Mouse (Mus musculus): ENCODE measurements around the gene Pard3b. TPM values are rescaled to one million over a fixed set of nuclear protein-coding genes. Genes with fewer than 3 reads are reported as not detected.

Gene Pard3b
- total RNA-seq, 2 experiments from 2014 or later: 0.38 TPM; not detected in 1

DNA sequence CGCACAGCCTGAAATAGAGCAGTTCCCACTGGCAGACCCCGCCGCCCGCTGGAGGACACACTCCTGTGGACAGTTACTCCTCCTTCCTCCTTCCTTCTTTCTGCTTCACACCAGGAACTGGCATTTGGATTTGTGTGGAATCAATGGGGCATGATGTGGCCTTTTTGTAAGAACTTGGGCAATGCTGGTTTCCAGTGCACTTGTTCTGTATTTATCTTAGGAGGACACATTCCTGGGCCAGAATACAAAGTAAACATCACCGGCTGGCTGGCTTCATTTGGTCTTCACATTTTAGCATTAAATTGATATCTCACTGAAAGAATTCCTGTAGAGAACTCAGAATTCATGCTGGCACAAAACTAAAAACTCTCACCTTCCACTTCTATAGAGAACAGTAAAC lies 695.6 kb downstream of the Pard3b start:
- ATAC-seq (replicated peaks; ENCODE audit: low FRiP score, poor library complexity, severe bottlenecking): no peak

DNA sequence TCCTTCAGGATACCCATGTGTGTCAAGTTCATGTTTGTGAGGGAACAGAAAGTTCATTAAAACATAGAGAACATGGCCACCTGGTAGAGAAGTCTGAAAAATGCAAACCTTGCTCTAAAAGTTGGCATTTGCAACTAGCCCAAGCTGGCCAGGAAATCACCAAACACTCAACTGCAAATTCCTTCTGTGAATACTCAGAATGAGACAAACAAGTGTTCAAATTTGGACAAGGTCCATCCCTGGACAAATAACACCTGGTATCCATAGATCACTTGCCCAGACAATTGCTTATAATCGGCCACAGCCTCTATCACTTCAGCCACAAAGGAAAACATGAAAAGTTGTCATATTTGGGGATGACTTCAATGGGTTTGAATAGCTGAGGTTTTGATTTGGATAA lies 701.6 kb downstream of the Pard3b start:
- no peak for ATAC-seq (replicated peaks; ENCODE audit: low FRiP score, poor library complexity, severe bottlenecking)

DNA sequence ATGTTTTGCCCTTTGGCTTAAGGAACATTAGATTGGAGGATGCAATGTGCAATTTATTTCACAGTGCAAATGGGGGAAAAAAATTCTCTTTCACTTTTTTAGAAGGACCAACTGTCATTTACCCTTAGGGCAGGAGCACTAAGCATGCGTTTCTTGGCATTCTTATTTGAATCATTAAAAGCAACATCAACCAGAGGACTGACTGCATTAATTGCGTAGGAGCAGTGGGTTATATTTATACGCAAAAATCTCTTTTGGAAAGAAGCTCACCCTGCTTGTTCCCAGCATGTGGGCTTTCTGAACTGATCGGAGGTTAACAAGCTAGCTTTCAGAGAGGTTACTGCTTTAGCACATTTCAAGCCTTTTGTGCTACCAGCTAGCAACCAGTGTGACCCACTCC lies 705.7 kb downstream of the Pard3b start:
- ATAC-seq (replicated peaks; ENCODE audit: low FRiP score, poor library complexity, severe bottlenecking): no peak

DNA sequence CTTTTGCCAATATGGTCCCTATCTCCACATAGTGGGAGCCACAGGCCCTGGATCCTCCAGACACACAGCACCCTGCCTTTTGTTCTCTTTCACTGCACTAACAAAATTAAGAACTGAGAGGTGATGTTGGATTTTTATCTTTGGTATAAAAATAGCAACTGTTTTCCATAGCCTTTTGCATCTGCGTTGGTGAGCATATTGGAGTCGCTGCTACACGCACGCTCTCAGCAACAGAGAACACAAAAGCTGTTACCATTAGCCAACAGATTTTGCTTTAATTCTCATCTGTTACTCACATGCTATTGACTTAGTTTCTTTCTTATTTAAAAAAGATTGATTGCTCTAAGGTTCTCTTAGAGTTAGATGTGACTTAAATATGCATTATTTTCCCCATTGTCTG lies 709.7 kb downstream of the Pard3b start:
- no peak for ATAC-seq (replicated peaks; ENCODE audit: low FRiP score, poor library complexity, severe bottlenecking)

DNA sequence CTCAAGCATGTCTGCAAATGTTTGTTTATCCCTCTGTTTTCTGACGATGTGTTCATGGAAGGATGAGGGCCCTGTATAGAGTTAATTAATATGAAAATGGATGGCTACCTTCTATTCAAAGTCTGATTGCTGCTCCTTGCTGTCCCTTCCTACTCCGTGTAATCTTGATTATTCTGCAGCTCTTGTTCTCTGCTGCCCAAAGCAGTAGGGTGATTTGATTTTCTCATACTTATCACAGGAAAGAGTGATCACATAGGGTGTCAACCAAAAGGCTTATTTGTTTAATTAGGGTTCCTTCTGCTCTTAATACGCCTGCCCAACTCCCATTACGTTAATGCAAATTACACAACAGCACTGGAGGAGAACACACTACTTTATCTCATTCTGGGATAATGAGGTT lies 716.9 kb downstream of the Pard3b start:
- no peak for ATAC-seq (replicated peaks; ENCODE audit: low FRiP score, poor library complexity, severe bottlenecking)

DNA sequence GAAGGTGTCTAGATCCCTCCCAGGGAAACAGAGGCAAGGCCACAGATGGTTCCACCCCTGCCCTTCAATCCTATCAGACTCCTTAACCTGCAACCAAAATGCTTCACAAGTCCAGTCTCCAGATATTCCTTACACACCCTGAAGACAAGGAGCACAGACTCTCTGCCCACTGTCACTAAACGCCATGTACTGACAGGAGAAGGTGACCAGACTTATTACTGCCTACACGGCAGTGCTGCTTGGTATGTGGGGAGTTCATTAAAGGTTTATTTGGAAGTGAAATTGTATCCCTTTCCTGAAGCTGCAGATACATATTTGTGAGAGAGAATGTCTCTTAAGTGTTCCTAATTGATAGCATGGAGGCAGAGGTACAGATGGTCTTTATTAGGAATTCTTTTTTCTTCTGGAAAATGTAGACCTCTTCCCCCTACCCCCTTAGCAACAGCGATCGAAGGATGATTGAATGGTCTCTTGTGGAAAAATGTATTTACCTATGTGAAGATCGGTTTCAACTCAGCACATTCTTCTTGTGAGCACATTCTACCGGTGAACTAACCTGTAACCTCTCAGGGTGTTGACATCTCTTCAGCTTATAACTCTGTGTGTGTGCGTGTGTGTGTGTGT lies 735.9 kb downstream of the Pard3b start:
- no peak for ATAC-seq (replicated peaks; ENCODE audit: low FRiP score, poor library complexity, severe bottlenecking)

DNA sequence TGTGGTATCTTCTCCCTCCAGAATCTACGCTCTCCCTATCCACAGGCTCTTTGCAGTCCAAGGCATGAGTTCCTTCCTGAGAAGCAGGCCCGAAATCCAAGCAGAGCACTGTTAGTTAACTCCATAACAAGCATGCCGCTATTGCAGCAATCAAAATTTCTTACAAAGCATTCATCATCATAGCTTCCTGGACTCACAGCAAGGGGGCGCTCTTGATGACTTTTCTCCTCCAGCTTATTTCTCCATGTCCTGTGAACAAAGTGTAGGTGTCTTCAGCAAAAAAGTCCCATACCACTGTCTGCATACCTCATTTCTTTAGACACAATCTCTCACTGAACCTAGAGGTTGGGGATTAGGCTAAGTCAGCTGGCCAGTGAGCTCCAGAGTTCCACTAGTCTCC lies 739.7 kb downstream of the Pard3b start:
- no peak for ATAC-seq (replicated peaks; ENCODE audit: low FRiP score, poor library complexity, severe bottlenecking)

DNA sequence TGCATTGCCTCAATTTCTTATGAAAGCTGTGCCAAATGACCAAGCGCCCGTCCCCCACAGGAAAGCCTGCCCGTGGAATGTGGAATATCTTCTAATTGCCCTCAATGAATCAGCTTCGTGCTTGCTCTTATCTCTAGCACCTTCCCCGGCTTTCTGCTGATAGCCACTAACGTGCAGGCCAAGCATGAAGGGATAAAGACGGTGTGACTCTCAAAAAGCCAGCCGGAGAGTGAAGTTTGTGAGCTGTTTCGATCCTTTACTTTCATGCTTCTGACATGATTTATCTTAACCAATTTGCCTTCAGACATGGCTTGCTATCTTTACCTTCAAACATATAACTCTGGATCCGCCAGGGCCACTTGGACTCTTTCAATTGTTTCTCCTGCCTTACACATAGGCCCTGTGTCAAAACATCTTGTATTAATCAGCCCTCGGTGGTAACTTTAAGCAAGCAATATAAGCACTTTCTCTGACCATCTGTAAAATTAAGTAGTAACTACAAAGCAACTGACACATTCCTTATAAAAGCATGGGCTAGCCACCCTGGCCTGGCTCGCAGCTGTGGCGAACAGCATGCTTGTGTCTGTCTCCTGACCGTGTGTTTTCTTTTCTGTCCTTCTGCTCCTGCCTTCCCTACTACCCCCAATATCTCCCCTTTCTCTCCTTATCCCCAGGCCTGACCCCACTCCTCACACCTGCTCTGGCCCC lies 744.3 kb downstream of the Pard3b start:
- no peak for ATAC-seq (replicated peaks; ENCODE audit: low FRiP score, poor library complexity, severe bottlenecking)

DNA sequence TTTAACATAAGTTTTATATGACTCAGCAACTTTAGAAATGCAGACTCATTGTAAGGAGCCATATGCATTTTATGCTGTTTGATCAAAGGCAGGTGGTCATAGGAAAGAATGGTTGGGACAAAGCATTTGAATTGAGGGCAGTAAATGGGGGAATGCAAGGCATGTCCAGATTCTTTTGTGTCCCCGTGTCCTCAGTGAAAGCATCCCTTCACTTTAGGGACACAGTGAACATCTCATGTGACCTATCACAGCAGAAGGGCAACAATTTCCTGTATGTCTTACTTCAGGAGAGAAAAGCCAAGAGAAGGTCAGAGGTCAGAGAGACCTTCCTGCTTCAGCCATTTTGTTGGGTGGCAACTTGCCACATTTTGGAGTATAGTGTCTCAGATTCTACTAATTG lies 745.6 kb downstream of the Pard3b start:
- ATAC-seq (replicated peaks; ENCODE audit: low FRiP score, poor library complexity, severe bottlenecking): no peak

DNA sequence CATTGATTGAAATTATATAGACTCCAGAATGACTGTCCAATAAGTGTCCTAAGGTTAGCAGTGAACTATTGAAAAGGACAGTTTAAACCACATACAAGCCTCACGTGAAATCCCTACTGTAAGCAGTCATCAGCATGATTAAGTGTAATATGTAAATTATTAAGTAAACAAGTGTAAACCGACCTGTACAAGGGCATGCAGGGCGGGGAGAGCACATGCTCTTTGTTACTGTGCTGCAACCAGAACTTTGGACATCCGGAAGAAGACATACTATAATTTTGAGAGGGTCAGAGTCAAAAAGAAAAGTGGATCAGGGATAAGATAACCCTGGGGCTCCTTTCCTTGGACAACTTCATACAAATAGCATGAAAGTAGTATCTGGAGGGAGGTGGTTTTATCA lies 749.4 kb downstream of the Pard3b start:
- no peak for ATAC-seq (replicated peaks; ENCODE audit: low FRiP score, poor library complexity, severe bottlenecking)

DNA sequence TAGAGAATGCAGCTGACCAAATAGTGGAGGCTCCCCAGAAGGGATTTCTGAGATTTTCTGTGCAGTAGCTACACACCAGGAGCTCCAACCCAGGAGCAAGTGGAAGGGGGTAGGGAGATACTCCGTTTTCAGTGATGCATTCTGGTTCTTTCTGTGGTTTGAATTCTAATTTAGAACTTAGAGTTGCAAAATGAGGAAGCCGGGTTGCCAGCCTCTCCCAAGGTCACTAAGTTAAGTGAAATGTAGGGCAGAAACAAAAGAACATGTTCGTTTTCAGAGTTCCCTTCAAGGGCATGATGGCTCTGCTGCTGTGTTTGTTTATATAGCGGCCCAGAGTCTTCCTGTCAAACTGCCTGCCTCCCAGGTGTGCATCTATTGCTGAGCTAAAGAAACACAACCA lies 754.2 kb downstream of the Pard3b start:
- ATAC-seq (replicated peaks; ENCODE audit: low FRiP score, poor library complexity, severe bottlenecking): no peak

DNA sequence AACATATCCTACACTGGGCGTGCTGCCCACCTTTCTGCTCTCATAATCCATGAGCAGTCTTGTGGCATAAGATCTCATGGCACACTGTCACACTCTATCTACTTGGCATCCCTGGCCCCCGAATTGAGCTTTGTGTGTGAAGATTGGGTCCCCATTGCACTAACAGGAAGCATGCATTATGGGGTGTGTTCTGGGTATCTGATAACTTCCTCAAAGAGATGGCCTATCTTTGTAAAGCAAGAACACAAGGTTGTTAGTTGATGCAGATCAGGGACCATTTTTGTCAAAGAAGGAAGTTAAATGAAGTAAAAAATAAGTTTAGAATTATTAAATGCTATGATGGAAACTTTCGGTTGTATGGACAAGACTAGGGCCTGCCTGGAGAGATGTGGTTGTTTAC lies 755.9 kb downstream of the Pard3b start:
- ATAC-seq (replicated peaks; ENCODE audit: low FRiP score, poor library complexity, severe bottlenecking): no peak

DNA sequence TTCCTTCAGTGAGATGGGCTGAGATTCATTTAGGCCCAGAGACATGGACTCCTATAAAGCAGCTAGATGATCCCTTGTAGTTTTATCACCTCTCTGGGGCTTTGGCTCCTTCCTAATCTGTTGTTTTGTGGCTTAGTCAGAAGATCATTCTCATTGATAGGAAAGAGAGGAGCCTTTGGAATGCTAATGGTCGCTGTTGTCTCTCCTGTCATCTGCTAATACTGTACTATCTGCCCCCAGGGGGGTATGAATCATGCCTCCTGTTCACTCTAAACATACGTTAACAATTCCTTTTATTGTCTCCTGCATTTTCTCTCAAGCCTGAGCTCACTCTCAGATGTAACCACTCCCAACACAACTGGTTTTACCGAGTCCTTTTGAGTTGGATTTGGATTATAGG lies 759.6 kb downstream of the Pard3b start:
- no peak for ATAC-seq (replicated peaks; ENCODE audit: low FRiP score, poor library complexity, severe bottlenecking)

DNA sequence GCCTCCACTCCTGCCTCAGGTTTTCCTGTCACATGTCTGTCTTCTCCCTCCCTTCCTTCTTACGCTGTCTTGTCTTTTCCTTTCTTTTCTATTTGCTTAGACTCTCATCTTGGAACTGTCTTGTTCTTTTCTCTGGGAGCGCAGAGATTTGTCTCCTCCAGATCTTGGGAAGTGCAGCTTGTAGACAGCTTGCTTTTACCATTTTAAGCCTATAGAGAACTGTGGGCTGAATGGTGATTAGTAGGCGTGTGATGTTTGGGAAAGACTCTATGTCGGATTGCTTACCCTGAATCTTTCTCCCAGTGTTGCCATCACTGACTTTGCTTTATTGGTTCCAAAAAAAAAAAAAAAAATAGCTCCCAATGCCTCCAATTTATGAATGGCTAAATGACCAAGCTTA lies 760.1 kb downstream of the Pard3b start:
- no peak for ATAC-seq (replicated peaks; ENCODE audit: low FRiP score, poor library complexity, severe bottlenecking)

DNA sequence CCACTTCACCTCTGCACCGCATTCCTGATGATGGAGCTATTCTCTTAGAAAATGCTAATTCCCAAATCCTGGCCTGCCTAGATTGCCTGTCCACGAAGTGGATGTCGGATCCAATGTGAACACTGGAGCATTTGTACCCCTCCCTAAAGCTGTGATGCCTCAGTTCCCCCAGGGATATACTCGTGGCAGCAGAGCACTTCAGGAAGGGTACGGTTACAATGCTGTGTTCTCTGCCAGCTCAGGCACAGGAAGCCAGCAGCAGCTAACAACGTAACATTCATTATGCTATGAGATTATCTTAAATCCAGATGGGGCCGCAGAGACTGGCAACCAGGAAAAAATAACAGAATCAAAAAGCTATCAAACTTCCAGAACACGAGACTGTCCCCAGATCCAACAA lies 766.4 kb downstream of the Pard3b start:
- ATAC-seq (replicated peaks; ENCODE audit: low FRiP score, poor library complexity, severe bottlenecking): no peak

DNA sequence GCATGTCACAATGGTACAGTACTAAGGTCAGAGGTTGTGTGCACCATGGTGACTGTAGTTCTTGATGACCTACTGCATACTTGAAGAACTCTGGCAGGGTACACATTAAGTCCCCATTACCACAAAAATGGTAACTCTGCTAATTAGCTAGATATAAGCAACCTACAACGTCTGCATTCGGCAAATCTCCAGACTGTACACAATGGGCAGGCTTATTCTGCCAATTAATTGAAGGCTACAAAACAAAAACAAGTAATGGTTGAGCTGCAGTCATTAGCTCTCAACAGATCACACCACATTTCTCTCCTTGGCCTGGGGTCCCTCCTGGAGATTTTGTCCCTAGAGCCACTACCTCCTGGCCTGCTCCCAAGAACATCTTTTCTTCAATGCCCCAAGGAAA lies 772.7 kb downstream of the Pard3b start:
- ATAC-seq (replicated peaks; ENCODE audit: low FRiP score, poor library complexity, severe bottlenecking): no peak

DNA sequence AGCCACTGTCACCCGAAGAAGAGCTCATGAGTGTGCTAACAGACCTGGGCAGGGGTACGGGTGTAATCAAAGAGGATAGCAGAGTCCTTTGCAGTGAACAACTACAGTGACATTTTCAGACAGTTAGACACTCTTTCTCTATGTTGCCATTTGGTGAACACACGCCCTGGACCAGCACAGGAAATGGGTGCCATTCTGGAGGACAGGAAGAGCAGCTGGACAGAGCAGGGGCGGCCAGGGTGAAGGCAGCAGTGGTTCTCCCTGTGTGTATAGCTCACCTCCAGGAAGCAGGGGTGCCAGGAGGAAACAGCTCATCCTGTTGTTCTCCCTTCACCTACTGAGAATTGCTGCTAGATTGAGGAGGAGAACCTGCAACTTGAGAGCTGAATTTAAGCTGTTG lies 773.4 kb downstream of the Pard3b start:
- ATAC-seq (replicated peaks; ENCODE audit: low FRiP score, poor library complexity, severe bottlenecking): no peak

DNA sequence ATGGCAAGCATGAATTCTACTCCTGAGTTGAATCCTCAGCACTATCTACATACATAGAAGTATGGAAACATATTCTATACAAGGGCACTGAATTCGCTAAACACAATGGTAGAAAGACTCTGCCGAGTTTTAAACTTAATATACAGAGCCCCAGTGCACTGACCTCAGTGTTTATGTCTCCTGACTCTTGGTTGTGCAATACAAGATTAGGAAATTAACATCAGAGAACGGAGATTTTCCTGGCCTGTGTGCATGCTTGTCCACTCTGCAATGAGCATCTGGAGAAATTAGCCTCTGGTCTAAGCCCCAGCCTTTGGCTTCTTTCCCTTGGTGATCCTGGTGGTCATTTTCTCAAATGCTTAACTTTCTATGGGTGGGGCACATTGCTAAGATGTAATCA lies 774.4 kb downstream of the Pard3b start:
- no peak for ATAC-seq (replicated peaks; ENCODE audit: low FRiP score, poor library complexity, severe bottlenecking)

DNA sequence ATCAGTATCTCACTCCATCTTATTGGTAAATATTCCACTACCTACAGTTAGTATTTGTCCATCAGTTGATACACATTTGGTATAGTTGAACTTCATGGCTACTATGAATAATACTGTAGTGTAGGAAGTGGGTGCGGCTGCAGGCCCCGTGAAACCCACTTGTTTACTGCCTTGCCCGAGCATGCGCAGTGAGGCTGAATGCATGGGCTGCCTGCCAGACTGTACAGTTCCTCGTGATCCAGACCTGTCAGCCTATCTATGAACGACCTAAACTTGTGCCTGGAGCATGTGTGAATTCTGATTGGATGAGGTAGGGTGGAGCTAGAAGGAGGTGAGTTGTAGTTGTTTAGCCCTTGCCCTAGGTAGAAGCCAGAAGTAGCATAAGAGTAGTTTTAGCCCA lies 775.9 kb downstream of the Pard3b start:
- no peak for ATAC-seq (replicated peaks; ENCODE audit: low FRiP score, poor library complexity, severe bottlenecking)

DNA sequence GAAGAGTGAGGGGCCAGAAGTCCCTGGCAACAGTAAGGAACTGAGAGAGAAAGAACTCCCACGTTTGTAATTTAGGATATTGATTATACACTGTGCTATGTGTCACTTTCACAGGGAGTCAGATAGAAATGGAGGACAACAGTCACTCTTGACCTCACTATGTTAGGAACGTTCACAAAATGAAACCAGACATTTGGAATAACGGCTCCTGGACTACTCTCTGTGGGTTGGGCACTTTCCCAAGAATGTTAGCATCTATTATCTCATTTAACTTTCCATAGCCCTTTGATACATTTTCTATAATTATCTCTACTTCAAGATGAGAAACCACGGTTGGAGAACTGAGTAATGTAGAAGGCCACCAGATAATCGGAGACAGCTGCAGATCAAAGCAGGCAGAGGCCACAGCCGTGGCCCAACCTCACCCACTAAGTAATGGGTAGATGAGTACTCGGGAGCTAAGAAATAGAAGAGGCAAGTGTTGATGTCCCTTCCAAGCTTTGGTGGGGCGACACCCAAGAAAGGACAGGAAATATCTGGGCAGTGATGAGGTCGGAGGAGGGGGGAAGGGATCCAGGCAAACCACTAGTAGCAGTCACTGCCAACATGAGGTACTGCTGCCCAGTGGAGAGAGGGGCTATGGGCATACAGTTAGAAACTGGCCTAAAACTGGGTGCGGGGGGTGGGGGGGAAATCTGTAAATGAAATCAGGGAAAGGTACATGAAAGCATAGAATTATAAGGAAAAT lies 778.2 kb downstream of the Pard3b start:
- ATAC-seq (replicated peaks; ENCODE audit: low FRiP score, poor library complexity, severe bottlenecking): no peak

DNA sequence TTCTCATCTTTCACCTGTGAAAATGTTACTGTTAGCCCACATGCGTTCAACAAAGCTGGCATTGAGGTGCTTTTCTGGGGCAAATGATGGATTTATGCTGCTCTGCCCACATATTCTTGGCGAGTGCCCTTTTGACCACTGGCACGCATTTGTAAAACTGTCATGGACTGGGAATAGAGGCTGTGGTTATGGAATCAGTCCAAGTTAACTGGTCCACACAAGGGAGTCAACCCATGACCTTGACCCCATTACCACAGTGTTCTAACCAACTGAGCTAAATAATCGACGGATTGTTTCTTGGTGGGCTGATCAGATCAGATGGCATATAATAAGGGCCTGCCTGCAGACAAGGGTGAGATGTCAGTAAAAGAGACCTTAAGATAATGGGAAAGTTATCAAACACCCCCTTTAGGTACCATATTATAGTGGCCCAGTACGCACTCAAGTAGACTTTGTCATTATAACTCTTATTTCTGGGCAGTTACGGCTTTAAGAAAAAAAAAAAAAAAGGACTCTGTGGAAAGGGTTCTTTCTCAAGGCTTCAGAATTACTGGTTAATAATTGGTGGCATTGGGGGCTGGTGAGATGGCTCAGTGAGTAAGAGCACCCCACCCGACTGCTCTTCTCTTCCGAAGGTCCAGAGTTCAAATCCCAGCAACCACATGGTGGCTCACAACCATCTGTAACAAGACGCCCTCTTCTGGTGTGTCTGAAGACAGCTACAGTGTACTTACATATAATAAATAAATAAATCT lies 784.4 kb downstream of the Pard3b start:
- ATAC-seq (replicated peaks; ENCODE audit: low FRiP score, poor library complexity, severe bottlenecking): no peak

All from erythroblast, adult 5-6 weeks (primary cell).